Mouse (Mus musculus) E14TG2a.4 (cell line): ENCODE measurements around the gene Musk.

ENCODE experiments used
- CTCF ChIP-seq: conservative IDR thresholded peaks from 2 replicates; pipeline ENCODE4 v1.5.1; 2014; ENCODE audit warnings: low read length
- NANOG ChIP-seq: IDR thresholded peaks from 2 replicates; pipeline ENCODE4 v1.6.1; 2014; ENCODE audit warnings: borderline replicate concordance, low read length, mixed read lengths
- POU5F1 ChIP-seq: IDR thresholded peaks from 2 replicates; pipeline ENCODE4 v1.6.1; 2014; ENCODE audit warnings: low read length, borderline replicate concordance

GRCm38 (mm10) chr4:58240416-58240815 is 45.3 kb upstream of the Musk start:
- TF ChIP-seq CTCF (no peak), POU5F1 (no peak), NANOG (no peak)
